Mouse (Mus musculus) hindbrain, embryonic 15.5 days (tissue): ENCODE measurements around the gene Sptlc3. TPM values are rescaled to one million over a fixed set of nuclear protein-coding genes. Genes with fewer than 3 reads are reported as not detected.

Experiments
- ATAC-seq: fragments of 200-750 bp; cut with Nextera tagmentation; 2 replicates; pipeline ENCODE4 v1.8.0; 2017; ENCODE audit warnings: low read depth, moderate number of reproducible peaks, moderate TSS enrichment; ENCODE audit not compliant: low FRiP score
- H3K27ac ChIP-seq: fragments of 300-500 bp; sonication (generic); replicated peaks from 2 replicates; pipeline ENCODE4 v1.5.1; 2015; ENCODE audit warnings: mild to moderate bottlenecking, inconsistent platforms
- H3K27me3 ChIP-seq: fragments of 300-500 bp; sonication (generic); 2 replicates; pipeline ENCODE4 v1.6.1; 2015; ENCODE audit warnings: control low read depth, inconsistent platforms
- H3K36me3 ChIP-seq: fragments of 300-500 bp; sonication (generic); 2 replicates; pipeline ENCODE4 v1.6.1; 2015; ENCODE audit warnings: control low read depth, inconsistent platforms
- H3K4me1 ChIP-seq: fragments of 300-500 bp; sonication (generic); replicated peaks from 2 replicates; pipeline ENCODE4 v1.6.1; 2015; ENCODE audit warnings: control low read depth, inconsistent platforms
- H3K4me2 ChIP-seq: fragments of 300-500 bp; sonication (generic); 2 replicates; pipeline ENCODE4 v1.6.1; 2015; ENCODE audit warnings: moderate library complexity, mild to moderate bottlenecking, inconsistent platforms
- H3K4me3 ChIP-seq: fragments of 300-500 bp; sonication (generic); 2 replicates; pipeline ENCODE4 v1.5.1; 2015; ENCODE audit warnings: mild to moderate bottlenecking, inconsistent platforms
- H3K9ac ChIP-seq: fragments of 300-500 bp; sonication (generic); 2 replicates; pipeline ENCODE4 v1.6.1; 2015; ENCODE audit warnings: inconsistent platforms
- H3K9me3 ChIP-seq: fragments of 300-500 bp; sonication (generic); 2 replicates; pipeline ENCODE4 v1.6.1; 2016; ENCODE audit warnings: control low read depth, inconsistent platforms
- WGBS: fragments of 180-500 bp; shearing (Covaris S2); methylation state at CpG from one replicate; pipeline ENCODE4 v1.1.7; 2015; 5-methylcytosine and 5-hydroxymethylcytosine counted together
- polyA plus RNA-seq: library from polyadenylated mRNA; unstranded; fragments of >200 nt; fragmentation: Nextera tagmentation; extraction: Ambion mirVana; gene quantifications from 2 replicates; pipeline ENCODE4 v1.2.1, GENCODE M21; 2015

The Sptlc3 gene
- polyA plus RNA-seq, 1 experiment from 2014 or later, result 0.06 TPM

DNA sequence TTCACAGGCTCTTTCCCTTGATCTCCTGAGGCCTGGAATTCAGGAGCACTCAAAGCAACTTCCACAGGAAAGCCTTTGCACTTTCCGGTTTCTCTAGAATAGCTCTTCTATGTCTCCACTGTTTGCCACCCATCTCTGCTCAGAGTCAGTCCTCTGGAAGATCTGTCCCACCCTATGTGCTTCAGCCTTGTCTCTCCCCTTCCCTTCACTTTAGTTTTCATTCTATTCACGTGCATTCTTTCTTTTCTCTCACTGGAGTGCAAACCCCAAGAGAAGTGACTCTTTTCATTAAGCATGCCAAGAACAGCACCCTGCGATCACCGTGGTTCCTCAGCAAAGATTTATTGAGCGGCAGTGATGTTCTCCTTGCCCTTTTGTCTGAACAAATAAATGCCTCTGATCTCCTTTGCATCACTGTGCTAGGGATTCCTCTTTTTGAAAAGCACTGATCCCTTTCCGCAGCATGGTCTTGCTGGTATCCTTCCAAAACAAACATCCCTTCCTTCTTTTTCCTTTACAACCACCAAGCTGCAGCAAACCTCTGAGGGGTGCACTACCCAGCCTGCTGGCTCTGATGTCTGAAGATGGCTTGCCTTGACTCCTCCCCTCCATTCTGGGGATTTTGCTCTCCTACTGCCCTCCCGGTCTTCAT is 108.0 kb downstream of the Sptlc3 start:
- Histone ChIP-seq H3K27me3 (no peaks in the 10 kb centered on the region), H3K4me2 (no peak overlapping the region), H3K27ac (no peak overlapping the region), H3K9ac (no peak overlapping the region), H3K36me3 (no peaks in the 10 kb centered on the region), H3K4me1 (no peaks in the 10 kb centered on the region), H3K9me3 (no peaks in the 10 kb centered on the region), H3K4me3 (no peak overlapping the region)
- 0 out of 2 replicates have a peak, but pooled peaks have one; percentile 30 for ATAC-seq
- 10% methylated on average over 7 of the region's 7 CpGs for WGBS

DNA sequence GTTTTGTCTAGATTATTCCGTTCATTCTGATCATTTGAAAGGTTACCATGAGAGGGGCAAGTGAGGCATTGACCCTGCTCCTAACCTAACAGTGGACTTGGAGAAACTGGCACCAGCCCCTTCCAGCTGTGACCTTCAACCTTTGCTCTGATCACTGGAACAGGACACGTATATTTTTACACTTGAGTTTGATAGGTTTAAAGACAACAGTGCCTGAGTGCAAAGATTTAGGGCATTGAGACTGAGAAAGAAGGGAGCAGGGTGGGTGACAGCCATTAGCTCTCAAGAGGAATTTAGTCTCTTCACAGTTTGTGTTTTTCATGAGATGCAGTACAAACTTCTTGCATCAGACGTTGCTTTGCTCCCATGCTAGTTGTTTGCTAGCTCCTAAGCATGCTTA is 114.5 kb downstream of the Sptlc3 start:
- no peak overlapping the region for H3K27ac ChIP-seq
- no peaks in the 10 kb centered on the region for H3K9me3 ChIP-seq
- H3K9ac ChIP-seq, result no peak overlapping the region
- peaks cover 21% of the 10 kb centered on the region for H3K4me1 ChIP-seq
- H3K36me3 ChIP-seq, result no peaks in the 10 kb centered on the region
- 23% methylated on average over 3 of the region's 3 CpGs for WGBS
- H3K4me2 ChIP-seq, result no peak overlapping the region
- no peak for ATAC-seq
- no peak overlapping the region for H3K4me3 ChIP-seq
- H3K27me3 ChIP-seq, result 0 out of 2 replicates have a peak, but pooled peaks cover 2% of the 10 kb centered on the region

DNA sequence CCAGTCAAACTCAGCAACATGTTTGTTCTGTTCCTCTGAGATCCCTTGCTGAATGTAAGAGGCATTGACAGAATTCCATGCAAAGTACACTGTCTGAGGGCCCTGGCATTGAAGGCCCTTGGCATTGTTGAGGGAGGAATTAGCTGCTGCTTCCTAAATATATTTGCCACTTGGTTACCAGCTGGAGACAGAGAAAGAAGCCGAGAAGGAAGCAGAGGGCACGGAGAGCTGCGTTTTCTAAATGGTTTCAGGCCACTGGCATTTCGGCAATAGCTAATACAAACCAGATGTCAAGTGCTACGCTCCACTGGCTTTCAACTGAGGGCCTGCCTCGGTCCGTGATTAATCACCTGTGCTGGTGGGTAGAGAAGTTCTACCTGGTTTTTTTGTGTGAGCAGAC is 115.1 kb downstream of the Sptlc3 start:
- WGBS, result 4% methylated on average over 7 of the region's 7 CpGs
- no peak overlapping the region for H3K9ac ChIP-seq
- H3K36me3 ChIP-seq, result no peaks in the 10 kb centered on the region
- 0 out of 2 replicates have a peak, but pooled peaks cover 2% of the 10 kb centered on the region for H3K27me3 ChIP-seq
- H3K27ac ChIP-seq, result no peak overlapping the region
- peak; percentile 68 for ATAC-seq
- no peaks in the 10 kb centered on the region for H3K9me3 ChIP-seq
- no peak overlapping the region for H3K4me3 ChIP-seq
- peaks cover 21% of the 10 kb centered on the region for H3K4me1 ChIP-seq
- H3K4me2 ChIP-seq, result peak overlapping the region; percentile 38

DNA sequence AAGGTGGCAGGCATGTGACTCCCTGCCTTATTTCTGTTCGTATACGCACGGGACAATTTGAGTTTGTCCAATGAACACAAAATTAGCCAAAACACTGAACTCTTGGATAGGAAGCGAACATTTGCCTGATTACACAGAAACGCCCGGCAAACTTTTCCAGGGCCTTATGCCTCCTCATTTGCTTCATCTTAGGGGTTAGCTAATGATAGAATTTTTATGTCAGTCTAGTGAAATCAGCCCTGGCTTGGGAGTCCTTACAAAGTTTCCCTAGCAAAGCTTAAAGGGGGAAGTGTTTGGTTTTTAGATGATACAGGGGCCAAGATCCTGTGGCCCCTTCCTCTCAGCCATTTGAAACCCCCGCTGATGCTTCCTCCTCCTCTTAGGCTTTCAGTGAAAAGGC is 115.5 kb downstream of the Sptlc3 start:
- no peak overlapping the region for H3K4me3 ChIP-seq
- H3K36me3 ChIP-seq, result no peaks in the 10 kb centered on the region
- peak overlapping the region; percentile 38 for H3K4me2 ChIP-seq
- H3K27ac ChIP-seq, result no peak overlapping the region
- 17% methylated on average over 7 of the region's 7 CpGs for WGBS
- H3K27me3 ChIP-seq, result 0 out of 2 replicates have a peak, but pooled peaks cover 2% of the 10 kb centered on the region
- H3K9ac ChIP-seq, result no peak overlapping the region
- no peaks in the 10 kb centered on the region for H3K9me3 ChIP-seq
- H3K4me1 ChIP-seq, result peaks cover 21% of the 10 kb centered on the region
- no peak for ATAC-seq

DNA sequence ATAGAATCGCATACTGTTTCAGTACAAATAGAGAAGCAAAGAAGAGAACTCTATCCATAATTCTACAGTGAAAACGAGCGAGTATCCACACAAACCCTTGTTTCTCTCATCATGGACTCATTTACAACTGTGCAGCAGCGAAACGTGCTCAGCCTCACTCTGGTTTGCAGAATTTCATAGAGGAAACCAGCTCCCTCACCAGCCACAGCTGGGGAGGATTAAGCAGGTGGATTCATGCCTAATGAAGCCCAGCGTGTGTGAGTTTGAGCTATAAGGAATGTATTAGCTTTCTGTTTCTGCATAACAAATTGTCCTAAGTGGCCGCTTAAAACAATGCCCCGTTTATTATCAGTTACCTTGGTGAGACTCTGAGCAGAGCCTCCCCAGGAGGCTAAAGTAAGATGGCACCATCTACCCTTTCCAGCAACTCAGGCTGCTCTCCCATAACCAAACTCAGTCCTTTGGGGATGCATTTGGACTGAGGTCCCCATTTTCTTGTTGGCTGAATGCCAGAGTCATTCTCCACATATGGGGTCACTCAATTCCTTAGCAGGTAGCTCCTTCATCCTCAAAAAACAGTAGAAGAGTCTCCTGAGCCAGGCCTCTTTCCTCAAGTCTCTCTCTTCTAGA is 116.1 kb downstream of the Sptlc3 start:
- H3K27ac ChIP-seq, result no peak overlapping the region
- no peaks in the 10 kb centered on the region for H3K9me3 ChIP-seq
- peak; percentile 72; the same call in 1 of the 2 replicates for ATAC-seq
- H3K4me2 ChIP-seq, result peak overlapping the region; percentile 17
- H3K4me3 ChIP-seq, result no peak overlapping the region
- WGBS, result 18% methylated on average over 8 of the region's 8 CpGs
- H3K27me3 ChIP-seq, result 0 out of 2 replicates have a peak, but pooled peaks cover 2% of the 10 kb centered on the region
- H3K9ac ChIP-seq, result no peak overlapping the region
- peaks cover 21% of the 10 kb centered on the region for H3K4me1 ChIP-seq
- no peaks in the 10 kb centered on the region for H3K36me3 ChIP-seq

DNA sequence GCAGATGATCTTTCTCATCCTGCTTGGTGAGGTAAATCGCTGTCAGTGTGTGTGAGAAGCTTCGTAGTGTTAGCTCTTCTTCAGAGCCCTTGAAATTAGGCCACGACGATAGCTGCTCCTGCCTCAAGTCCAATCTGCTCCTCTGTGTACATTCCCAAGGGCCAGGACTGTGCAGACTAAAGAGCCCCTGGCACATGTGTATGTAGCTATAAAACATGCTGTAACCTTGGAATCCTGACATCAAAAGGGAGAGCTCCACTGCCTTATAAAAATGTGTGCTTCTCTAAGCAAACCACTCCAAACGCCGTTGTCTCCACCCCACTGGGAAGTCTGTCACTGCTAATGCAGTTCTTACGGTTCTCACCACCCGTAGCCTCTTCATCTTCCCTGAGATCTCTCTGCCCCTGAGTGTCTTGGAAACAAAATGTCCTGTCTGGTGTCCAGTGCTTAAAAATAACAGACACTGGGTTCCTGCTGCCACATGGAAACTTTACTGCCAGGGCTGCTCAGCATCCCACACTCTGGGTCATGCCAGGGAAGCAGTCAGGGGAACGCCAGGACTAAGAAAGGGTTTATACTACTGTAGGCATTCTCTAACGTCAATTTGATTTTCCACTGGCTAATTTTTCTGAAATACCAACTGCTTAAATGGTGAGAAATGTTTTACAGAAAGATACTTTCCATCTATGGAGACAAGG is 118.8 kb downstream of the Sptlc3 start:
- no peak overlapping the region for H3K4me2 ChIP-seq
- ATAC-seq, result no peak
- 48% methylated on average over 10 of the region's 10 CpGs for WGBS
- H3K4me3 ChIP-seq, result no peak overlapping the region
- peaks cover 21% of the 10 kb centered on the region for H3K4me1 ChIP-seq
- 0 out of 2 replicates have a peak, but pooled peaks cover under 1% of the 10 kb centered on the region for H3K27me3 ChIP-seq
- H3K27ac ChIP-seq, result no peak overlapping the region
- H3K9ac ChIP-seq, result no peak overlapping the region
- no peaks in the 10 kb centered on the region for H3K36me3 ChIP-seq
- no peaks in the 10 kb centered on the region for H3K9me3 ChIP-seq

DNA sequence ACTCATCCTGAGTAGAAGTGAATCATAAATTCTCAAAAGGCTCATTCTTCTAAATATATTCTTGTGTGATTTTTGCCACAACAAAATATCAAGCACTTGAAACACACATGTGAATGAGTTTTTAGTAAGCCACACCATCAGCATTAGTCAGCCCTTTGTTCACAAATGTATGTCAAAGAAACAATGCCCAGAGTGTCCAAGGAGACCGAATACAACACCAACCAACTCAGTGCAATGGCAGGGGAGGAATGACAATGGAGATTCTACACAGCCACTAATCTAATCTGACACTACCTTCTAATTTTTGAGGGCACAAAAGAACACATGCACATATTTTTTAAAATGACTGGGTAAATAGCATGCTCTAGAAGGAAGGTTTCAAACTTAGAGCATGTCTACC is 132.8 kb downstream of the Sptlc3 start:
- Histone ChIP-seq H3K9ac (no peak overlapping the region), H3K4me3 (no peak overlapping the region), H3K36me3 (no peaks in the 10 kb centered on the region), H3K27ac (no peak overlapping the region), H3K9me3 (no peaks in the 10 kb centered on the region), H3K4me2 (no peak overlapping the region), H3K27me3 (no peaks in the 10 kb centered on the region), H3K4me1 (no peaks in the 10 kb centered on the region)
- ATAC-seq, result no peak
- WGBS, result 58% methylated on average over 1 of the region's 1 CpGs

DNA sequence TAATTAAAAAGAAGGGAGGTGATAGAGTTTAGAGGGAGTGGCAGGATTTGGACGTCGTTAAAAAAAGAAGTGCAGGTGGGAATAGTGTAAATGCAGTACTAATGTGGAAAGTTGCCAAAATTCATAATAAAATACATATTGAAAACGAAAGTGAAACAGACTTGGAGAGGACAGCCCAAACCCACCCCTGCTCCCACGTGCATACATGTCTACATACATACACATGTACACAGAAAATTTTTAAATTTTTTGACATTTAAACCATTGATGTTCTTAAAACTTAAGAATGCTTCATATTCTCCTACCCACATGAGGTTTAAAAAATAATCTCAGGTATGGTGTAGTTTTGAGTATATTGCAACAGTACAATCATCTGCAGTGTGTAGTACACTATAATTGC is 135.0 kb downstream of the Sptlc3 start:
- no peak overlapping the region for H3K27ac ChIP-seq
- no peak for ATAC-seq
- H3K9ac ChIP-seq, result no peak overlapping the region
- no peaks in the 10 kb centered on the region for H3K36me3 ChIP-seq
- H3K27me3 ChIP-seq, result no peaks in the 10 kb centered on the region
- WGBS, result 91% methylated on average over 4 of the region's 4 CpGs
- H3K9me3 ChIP-seq, result no peaks in the 10 kb centered on the region
- H3K4me3 ChIP-seq, result no peak overlapping the region
- no peaks in the 10 kb centered on the region for H3K4me1 ChIP-seq
- no peak overlapping the region for H3K4me2 ChIP-seq

DNA sequence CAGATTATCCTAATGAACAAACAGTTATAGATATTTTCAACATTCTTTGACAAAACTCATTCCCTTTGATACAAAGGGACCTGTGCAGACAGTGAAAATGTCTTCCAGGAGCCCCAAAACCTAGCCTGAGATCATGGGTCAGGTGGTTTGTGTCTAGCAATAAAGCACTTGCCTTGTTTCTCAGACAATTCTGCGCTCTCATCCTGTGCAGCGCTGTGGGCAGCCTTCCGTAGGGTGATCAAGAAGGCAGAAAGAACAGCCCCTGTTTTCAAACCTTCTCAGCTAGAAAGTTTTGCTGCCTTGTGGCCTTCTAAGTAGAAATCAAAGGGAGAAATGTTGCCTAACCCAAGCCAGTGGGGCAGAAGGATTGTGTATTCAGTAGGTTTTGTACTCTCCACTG is 135.9 kb downstream of the Sptlc3 start:
- no peak overlapping the region for H3K4me2 ChIP-seq
- no peaks in the 10 kb centered on the region for H3K9me3 ChIP-seq
- H3K4me3 ChIP-seq, result no peak overlapping the region
- H3K9ac ChIP-seq, result no peak overlapping the region
- no peaks in the 10 kb centered on the region for H3K4me1 ChIP-seq
- no peak overlapping the region for H3K27ac ChIP-seq
- H3K36me3 ChIP-seq, result no peaks in the 10 kb centered on the region
- no peak for ATAC-seq
- H3K27me3 ChIP-seq, result no peaks in the 10 kb centered on the region
- 82% methylated on average over 3 of the region's 3 CpGs for WGBS

DNA sequence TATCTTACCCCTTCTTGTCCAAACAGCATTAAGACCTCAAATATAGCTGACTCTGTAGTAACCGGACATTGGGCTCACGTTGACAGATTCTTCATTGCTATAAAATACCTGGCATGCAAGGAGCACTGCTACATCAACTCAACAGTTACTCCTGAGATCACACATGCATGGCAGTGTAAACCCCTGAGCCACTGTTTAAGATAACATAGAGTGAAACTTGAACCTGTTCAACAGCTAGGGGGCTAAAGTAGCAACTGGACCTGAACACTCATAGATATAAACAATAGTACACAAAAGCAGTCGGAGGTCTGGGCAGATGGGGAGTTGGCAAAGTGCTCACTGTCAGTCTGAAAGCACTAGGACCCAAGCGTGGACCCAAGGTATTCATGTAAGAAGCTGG is 140.8 kb downstream of the Sptlc3 start:
- no peak for ATAC-seq
- Histone ChIP-seq H3K4me1 (no peaks in the 10 kb centered on the region), H3K9me3 (no peaks in the 10 kb centered on the region), H3K4me3 (no peak overlapping the region), H3K27ac (no peak overlapping the region), H3K27me3 (no peaks in the 10 kb centered on the region), H3K4me2 (no peak overlapping the region), H3K9ac (no peak overlapping the region), H3K36me3 (no peaks in the 10 kb centered on the region)
- 89% methylated on average over 4 of the region's 4 CpGs for WGBS

DNA sequence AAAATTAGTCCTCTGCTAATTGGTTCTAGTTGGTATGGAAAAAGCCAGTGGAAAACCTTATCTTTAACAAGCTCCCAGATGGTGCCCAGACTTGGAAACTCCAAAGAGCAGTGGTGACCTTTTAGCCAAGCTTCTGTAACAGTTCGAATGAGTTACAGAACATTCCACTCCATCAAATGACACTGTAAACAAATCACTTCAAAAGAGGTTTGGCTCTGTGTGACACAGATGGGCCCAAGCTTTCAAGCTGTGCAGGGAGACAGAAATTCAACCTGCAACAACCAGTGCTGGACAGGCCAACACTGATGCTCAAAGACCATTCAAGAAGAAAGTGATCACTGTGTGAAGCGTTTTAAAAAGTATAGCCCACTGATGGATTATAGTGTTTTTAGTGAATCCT is 144.1 kb downstream of the Sptlc3 start:
- Histone ChIP-seq H3K9ac (no peak overlapping the region), H3K4me3 (no peak overlapping the region), H3K9me3 (no peaks in the 10 kb centered on the region), H3K4me2 (no peak overlapping the region), H3K27ac (no peak overlapping the region), H3K36me3 (no peaks in the 10 kb centered on the region), H3K27me3 (no peaks in the 10 kb centered on the region), H3K4me1 (no peaks in the 10 kb centered on the region)
- no peak for ATAC-seq
- WGBS, result 47% methylated on average over 2 of the region's 2 CpGs

DNA sequence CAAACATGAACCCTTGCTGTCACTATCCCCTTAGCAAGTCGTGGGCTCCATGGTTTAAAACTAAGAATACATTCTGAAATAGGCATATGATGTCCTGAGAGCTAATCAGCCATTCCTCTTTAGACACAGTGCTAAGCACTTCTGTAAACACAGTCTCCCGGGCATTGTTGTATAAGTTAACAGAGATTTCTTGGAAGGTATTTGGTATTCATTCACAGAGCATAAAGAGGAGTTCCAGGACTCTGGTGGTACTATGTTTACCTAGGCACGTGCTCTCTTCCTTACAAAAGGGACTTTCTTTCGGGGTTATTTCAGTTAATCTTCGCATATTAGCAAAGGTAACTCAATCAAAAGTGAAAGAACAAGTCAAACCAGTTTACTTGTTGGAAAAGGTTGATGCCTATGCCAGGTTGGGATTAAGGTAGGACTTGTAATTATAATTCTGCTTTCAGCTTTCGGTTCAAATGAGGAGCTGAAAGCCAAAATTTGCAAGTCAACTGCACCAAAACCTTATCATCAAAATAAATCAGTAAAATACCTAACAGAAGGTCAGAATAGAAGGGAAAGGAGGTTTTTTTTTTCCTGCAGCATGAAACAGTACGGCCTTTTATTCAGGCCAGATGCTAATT is 148.2 kb downstream of the Sptlc3 start:
- Histone ChIP-seq H3K4me1 (no peaks in the 10 kb centered on the region), H3K4me2 (no peak overlapping the region), H3K4me3 (no peak overlapping the region), H3K36me3 (no peaks in the 10 kb centered on the region), H3K9ac (no peak overlapping the region), H3K27ac (no peak overlapping the region), H3K27me3 (no peaks in the 10 kb centered on the region), H3K9me3 (no peaks in the 10 kb centered on the region)
- ATAC-seq, result no peak
- WGBS, result 59% methylated on average over 7 of the region's 7 CpGs
